Mouse (Mus musculus) MEL (cell line): ENCODE data around the gene Cyth2. TPM values are rescaled to one million over a fixed set of nuclear protein-coding genes. Genes with fewer than 3 reads are reported as not detected.

Experiments
- DNase-seq: peaks from one replicate; pipeline ENCODE4 v3.0.0; 2011; ENCODE audit warnings: low read depth, low spot score
- H3K27ac ChIP-seq: 2 replicates; pipeline ENCODE4 v1.5.1; 2012; ENCODE audit warnings: low read depth, mild to moderate bottlenecking, control low read depth, low read length, moderate library complexity; ENCODE audit not compliant: control insufficient read depth
- H3K27me3 ChIP-seq, 2 experiments: fragments of 150-350 bp in 1 of 2; sonication (generic) in 1 of 2; 2 replicates each; pipeline ENCODE4 v1.6.1; 2012; ENCODE audit warnings: low read length in 2 of 2, mild to moderate bottlenecking in 2 of 2, improper control_type of control experiment in 1 of 2, moderate library complexity in 1 of 2; ENCODE audit not compliant: insufficient read depth in 2 of 2, control insufficient read depth in 1 of 2
- H3K36me3 ChIP-seq, 2 experiments: 2 replicates each; pipeline ENCODE4 v1.6.1; 2012 to 2014; ENCODE audit warnings: low read length in 2 of 2, improper control_type of control experiment in 1 of 2, inconsistent platforms in 1 of 2, mild to moderate bottlenecking in 1 of 2; ENCODE audit not compliant: insufficient read depth in 2 of 2, control insufficient read depth in 1 of 2
- H3K4me1 ChIP-seq, 2 experiments: fragments of 150-350 bp in 1 of 2; sonication (generic) in 1 of 2; 2 replicates each; pipeline ENCODE4 v1.6.1; 2012; ENCODE audit warnings: low read length in 2 of 2, improper control_type of control experiment in 1 of 2, mild to moderate bottlenecking in 1 of 2; ENCODE audit not compliant: insufficient read depth in 2 of 2, control insufficient read depth in 1 of 2
- H3K4me3 ChIP-seq, 2 experiments: fragments of 150-350 bp in 1 of 2; sonication (generic) in 1 of 2; 2 replicates each; pipeline ENCODE4 v1.5.1; 2012; ENCODE audit warnings: low read depth in 2 of 2, low read length in 2 of 2, mild to moderate bottlenecking in 2 of 2, moderate library complexity in 2 of 2, control low read depth in 1 of 2, improper control_type of control experiment in 1 of 2; ENCODE audit not compliant: control insufficient read depth in 1 of 2, insufficient read depth in 1 of 2
- H3K79me2 ChIP-seq: 2 replicates; pipeline ENCODE4 v1.6.1; 2012; ENCODE audit warnings: mild to moderate bottlenecking, low read length, moderate library complexity; ENCODE audit not compliant: control insufficient read depth, poor library complexity, insufficient read depth
- H3K9ac ChIP-seq: 2 replicates; pipeline ENCODE4 v1.6.1; 2012; ENCODE audit warnings: low read depth, mild to moderate bottlenecking, control low read depth, low read length, moderate library complexity; ENCODE audit not compliant: control insufficient read depth, poor library complexity, severe bottlenecking
- H3K9me3 ChIP-seq: fragments of 150-350 bp; sonication (generic); replicated peaks from 2 replicates; pipeline ENCODE4 v1.6.1; 2012; ENCODE audit warnings: mild to moderate bottlenecking, low read length, improper control_type of control experiment, moderate library complexity; ENCODE audit not compliant: insufficient read depth
- BHLHE40 ChIP-seq: IDR thresholded peaks from 2 replicates; pipeline ENCODE4 v1.6.1; 2012; ENCODE audit warnings: low read depth, mild to moderate bottlenecking, inconsistent platforms, low read length, improper control_type of control experiment, borderline replicate concordance
- GATA1 ChIP-seq: IDR thresholded peaks from 2 replicates; pipeline ENCODE4 v1.6.1; 2011; ENCODE audit warnings: low read depth, low read length, improper control_type of control experiment
- HCFC1 ChIP-seq: IDR thresholded peaks from 2 replicates; pipeline ENCODE4 v1.6.1; 2012; ENCODE audit warnings: low read depth, mild to moderate bottlenecking, inconsistent platforms, low read length, improper control_type of control experiment, moderate library complexity
- MAZ ChIP-seq: IDR thresholded peaks from 2 replicates; pipeline ENCODE4 v1.6.1; 2012; ENCODE audit warnings: low read depth, mild to moderate bottlenecking, inconsistent platforms, low read length, improper control_type of control experiment
- MEF2A ChIP-seq: IDR thresholded peaks from 2 replicates; pipeline ENCODE4 v1.6.1; 2014; ENCODE audit warnings: low read depth, mild to moderate bottlenecking, inconsistent platforms, low read length, improper control_type of control experiment; ENCODE audit not compliant: poor library complexity, insufficient replicate concordance, severe bottlenecking; ENCODE audit errors: extremely low read depth
- MYC ChIP-seq: IDR thresholded peaks from 2 replicates; pipeline ENCODE4 v1.6.1; 2011; ENCODE audit warnings: low read depth, mild to moderate bottlenecking, low read length, improper control_type of control experiment, moderate library complexity
- NELFE ChIP-seq: IDR thresholded peaks from 2 replicates; pipeline ENCODE4 v1.6.1; 2011; ENCODE audit warnings: low read depth, low read length, improper control_type of control experiment
- NRF1 ChIP-seq: IDR thresholded peaks from 2 replicates; pipeline ENCODE4 v1.6.1; 2014; ENCODE audit warnings: low read depth, mild to moderate bottlenecking, inconsistent platforms, low read length, improper control_type of control experiment, moderate library complexity; ENCODE audit not compliant: poor library complexity, insufficient read depth, severe bottlenecking
- POLR2A ChIP-seq, 2 experiments: IDR thresholded peaks; 2 replicates each; pipeline ENCODE4 v1.6.1; 2011 to 2012; ENCODE audit warnings: low read length in 2 of 2, mild to moderate bottlenecking in 2 of 2, control low read depth in 1 of 2, improper control_type of control experiment in 1 of 2, low read depth in 1 of 2, moderate library complexity in 1 of 2; ENCODE audit not compliant: control insufficient read depth in 1 of 2, insufficient read depth in 1 of 2, poor library complexity in 1 of 2
- RCOR1 ChIP-seq: IDR thresholded peaks from 2 replicates; pipeline ENCODE4 v1.6.1; 2012; ENCODE audit warnings: low read depth, mild to moderate bottlenecking, inconsistent platforms, low read length, improper control_type of control experiment
- SIN3A ChIP-seq: IDR thresholded peaks from 2 replicates; pipeline ENCODE4 v1.6.1; 2012; ENCODE audit warnings: low read length, improper control_type of control experiment, inconsistent platforms
- TBP ChIP-seq: IDR thresholded peaks from 2 replicates; pipeline ENCODE4 v1.8.0; 2011; ENCODE audit warnings: low read depth, low read length, improper control_type of control experiment
- USF1 ChIP-seq: IDR thresholded peaks from 2 replicates; pipeline ENCODE4 v1.6.1; 2014; ENCODE audit warnings: low read depth, mild to moderate bottlenecking, inconsistent platforms, low read length, improper control_type of control experiment, moderate library complexity
- USF2 ChIP-seq, 2 experiments: IDR thresholded peaks; 2 replicates each; pipeline ENCODE4 v1.6.1; 2011 to 2012; ENCODE audit warnings: improper control_type of control experiment in 2 of 2, low read length in 2 of 2, borderline replicate concordance in 1 of 2, inconsistent platforms in 1 of 2, low read depth in 1 of 2, mild to moderate bottlenecking in 1 of 2; ENCODE audit not compliant: insufficient read depth in 1 of 2
- ZNF384 ChIP-seq: IDR thresholded peaks from 2 replicates; pipeline ENCODE4 v1.6.1; 2012; ENCODE audit warnings: low read depth, mild to moderate bottlenecking, inconsistent platforms, low read length, improper control_type of control experiment
- polyA plus RNA-seq, 2 experiments: library from polyadenylated mRNA; stranded (reverse) in 1 of 2; unstranded in 1 of 2; fragments of >175 nt in 1 of 2; fragments of >200 nt in 1 of 2; gene quantifications; 2 replicates each; pipeline versions ENCODE4 v1.2.1 to v1.2.4; 2012; ENCODE audit warnings: low replicate concordance in 2 of 2, low read depth in 1 of 2; ENCODE audit not compliant: insufficient read length in 2 of 2, insufficient read depth in 1 of 2, missing spikeins in 1 of 2
- total RNA-seq: library from RNA; depleted of rRNA; stranded (reverse); fragments of 300-350 nt; gene quantifications from 2 replicates; pipeline ENCODE4 v1.2.3, GENCODE M21; 2012

Gene Cyth2
- total and polyA plus RNA-seq, 3 experiments: 52.9 to 92.2 TPM; not detected in 1

GRCm38 (mm10) chr7:45813787-45814779 lies at the start of gene Cyth2 (continued):
- no peak for TF ChIP-seq RCOR1
- peak; percentile 82 for TF ChIP-seq HCFC1

- H3K9me3 ChIP-seq: no peaks in the 10 kb centered on the region
- peaks cover 5 to 19% of the 10 kb centered on the region in 2 experiments; a peak in 3 of 4 replicates for H3K4me1 ChIP-seq
- TF ChIP-seq HCFC1 (peak; percentile 64), NELFE (no peak)
- peaks cover 0 to 5% of the 10 kb centered on the region in 2 experiments; a peak in 1 of 4 replicates for H3K36me3 ChIP-seq
- H3K4me3 ChIP-seq: no peak overlapping the region
- H3K27ac ChIP-seq: no peak overlapping the region
- no peak for DNase-seq
- no peaks in the 10 kb centered on the region for H3K27me3 ChIP-seq
- no peak overlapping the region for H3K9ac ChIP-seq
- H3K79me2 ChIP-seq: peaks cover 2% of the 10 kb centered on the region; the same call in 1 of the 2 replicates
Measured at GRCm38 (mm10) chr7:45862804-45863203, 48.4 kb upstream of the Cyth2 start.

- TF ChIP-seq SIN3A (no peak), BHLHE40 (no peak), USF2 (IDR thresholded peaks at IDR 0.05; ENCODE audit: borderline replicate concordance in 1 of 2, insufficient read depth in 1 of 2, low read depth in 1 of 2, low read length in 2 of 2) (no peak), MAZ (no peak), MYC (no peak), POLR2A (IDR thresholded peaks at IDR 0.05; ENCODE audit: control insufficient read depth in 1 of 2, insufficient read depth in 1 of 2, low read depth in 1 of 2, low read length in 2 of 2, poor library complexity in 1 of 2) (no peak), USF1 (no peak), HCFC1 (no peak), NELFE (no peak), NRF1 (no peak), MEF2A (no peak), GATA1 (no peak), TBP (no peak), ZNF384 (no peak)
- DNase-seq: no peak
- Histone ChIP-seq H3K4me3 (no peak overlapping the region), H3K79me2 (no peaks in the 10 kb centered on the region), H3K9ac (no peak overlapping the region), H3K36me3 (no peaks in the 10 kb centered on the region), H3K4me1 (0 out of 4 replicates have a peak, but pooled peaks cover 0 to under 1% of the 10 kb centered on the region in 2 experiments), H3K27me3 (no peaks in the 10 kb centered on the region), H3K27ac (no peak overlapping the region), H3K9me3 (no peaks in the 10 kb centered on the region)
Measured at GRCm38 (mm10) chr7:45859008-45859407, 44.6 kb upstream of the Cyth2 start.
